Mouse (Mus musculus): ENCODE data around the gene Nsfl1c. TPM values are rescaled to one million over a fixed set of nuclear protein-coding genes. Genes with fewer than 3 reads are reported as not detected.

Gene Nsfl1c
- total RNA-seq, 2 experiments from 2014 or later: 4.8 to 14.5 TPM

- ATAC-seq (replicated peaks; ENCODE audit: low FRiP score, poor library complexity, severe bottlenecking): no peak
Measured at GRCm38 (mm10) chr2:151542323-151543062, 48.5 kb downstream of the Nsfl1c start, which contains the start of gene Fkbp1a. Fkbp1a (plus strand) TSS chr2:151542483.

GRCm38 (mm10) chr2:151543063-151543895 is 49.3 kb downstream of the Nsfl1c start:
- ATAC-seq (replicated peaks; ENCODE audit: low FRiP score, poor library complexity, severe bottlenecking): no peak

- ATAC-seq (replicated peaks; ENCODE audit: low FRiP score, poor library complexity, severe bottlenecking): no peak
Measured at GRCm38 (mm10) chr2:151544673-151545072, 50.7 kb downstream of the Nsfl1c start.

- no peak for ATAC-seq (replicated peaks; ENCODE audit: low FRiP score, poor library complexity, severe bottlenecking)
Measured at GRCm38 (mm10) chr2:151546571-151546970, 52.6 kb downstream of the Nsfl1c start.

- ATAC-seq (replicated peaks; ENCODE audit: low FRiP score, poor library complexity, severe bottlenecking): no peak
Measured at GRCm38 (mm10) chr2:151549615-151550121, 55.7 kb downstream of the Nsfl1c start.

Other genes starting within 250 kb of the Nsfl1c start
- gene 4921509C19Rik, start 18.0 kb upstream of the Nsfl1c start, total RNA-seq (2015; ENCODE audit: low replicate concordance): not detected in 2 replicates
- not detected in 2 replicates for gene 4921509C19Rik, start 18.0 kb upstream of the Nsfl1c start, total RNA-seq (2017; ENCODE audit: low replicate concordance)
- gene Fkbp1a, start 48.3 kb downstream of the Nsfl1c start, total RNA-seq (2015; ENCODE audit: low replicate concordance): 11.3 and 18.0 TPM in 2 replicates
- 1.3 and 2.8 TPM in 2 replicates for gene Fkbp1a, start 48.3 kb downstream of the Nsfl1c start, total RNA-seq (2017; ENCODE audit: low replicate concordance)
- gene Sdcbp2, start 78.4 kb downstream of the Nsfl1c start, total RNA-seq (2015; ENCODE audit: low replicate concordance): not detected in 2 replicates
- gene Sdcbp2, start 78.4 kb downstream of the Nsfl1c start, total RNA-seq (2017; ENCODE audit: low replicate concordance): not detected in 2 replicates
- not detected in 2 replicates for gene Snph, start 138.4 kb downstream of the Nsfl1c start, total RNA-seq (2015; ENCODE audit: low replicate concordance)
- gene Snph, start 138.4 kb downstream of the Nsfl1c start, total RNA-seq (2017; ENCODE audit: low replicate concordance): not detected in 2 replicates
- not detected in 2 replicates for gene Rad21l, start 174.4 kb downstream of the Nsfl1c start, total RNA-seq (2015; ENCODE audit: low replicate concordance)
- not detected in 2 replicates for gene Rad21l, start 174.4 kb downstream of the Nsfl1c start, total RNA-seq (2017; ENCODE audit: low replicate concordance)
- not detected in 2 replicates for gene Tmem74b, start 207.8 kb downstream of the Nsfl1c start, total RNA-seq (2015; ENCODE audit: low replicate concordance)
- gene Tmem74b, start 207.8 kb downstream of the Nsfl1c start, total RNA-seq (2017; ENCODE audit: low replicate concordance): not detected in 2 replicates